Mouse (Mus musculus) hindbrain, embryonic 13.5 days (tissue): ENCODE measurements around the gene Efhd2. TPM values are rescaled to one million over a fixed set of nuclear protein-coding genes. Genes with fewer than 3 reads are reported as not detected.
A peak's percentile ranks its signal among the peaks of the same experiment; 100 is the strongest.

Experiments used
- ATAC-seq: fragments of 200-750 bp; cut with Nextera tagmentation; 2 replicates; pipeline ENCODE4 v1.8.0; 2017; ENCODE audit warnings: moderate TSS enrichment; ENCODE audit not compliant: low FRiP score
- H3K27ac ChIP-seq: fragments of 300-500 bp; sonication (generic); 2 replicates; pipeline ENCODE4 v1.5.1; 2015; ENCODE audit warnings: inconsistent platforms, mild to moderate bottlenecking, moderate library complexity
- H3K27me3 ChIP-seq: fragments of 300-500 bp; sonication (generic); 2 replicates; pipeline ENCODE4 v1.6.1; 2015; ENCODE audit warnings: mild to moderate bottlenecking, inconsistent platforms
- H3K36me3 ChIP-seq: fragments of 300-500 bp; sonication (generic); 2 replicates; pipeline ENCODE4 v1.6.1; 2015; ENCODE audit warnings: mild to moderate bottlenecking, inconsistent platforms
- H3K4me1 ChIP-seq: fragments of 300-500 bp; sonication (generic); replicated peaks from 2 replicates; pipeline ENCODE4 v1.6.1; 2015; ENCODE audit warnings: inconsistent platforms
- H3K4me2 ChIP-seq: fragments of 300-500 bp; sonication (generic); 2 replicates; pipeline ENCODE4 v1.6.1; 2015; ENCODE audit warnings: inconsistent platforms, mild to moderate bottlenecking, moderate library complexity
- H3K4me3 ChIP-seq: fragments of 300-500 bp; sonication (generic); 2 replicates; pipeline ENCODE4 v1.5.1; 2015; ENCODE audit warnings: mild to moderate bottlenecking, inconsistent platforms
- H3K9ac ChIP-seq: fragments of 300-500 bp; sonication (generic); 2 replicates; pipeline ENCODE4 v1.6.1; 2015; ENCODE audit warnings: mild to moderate bottlenecking, inconsistent platforms
- H3K9me3 ChIP-seq: fragments of 300-500 bp; sonication (generic); 2 replicates; pipeline ENCODE4 v1.6.1; 2016; ENCODE audit warnings: inconsistent platforms
- WGBS: fragments of 180-500 bp; shearing (Covaris S2); methylation state at CpG from one replicate; pipeline ENCODE4 v1.1.7; 2015; 5-methylcytosine and 5-hydroxymethylcytosine counted together
- polyA plus RNA-seq: library from polyadenylated mRNA; unstranded; fragments of >200 nt; fragmentation: Nextera tagmentation; extraction: Ambion mirVana; gene quantifications from 2 replicates; pipeline ENCODE4 v1.2.1, GENCODE M21; 2015

Efhd2 gene
- polyA plus RNA-seq, 1 experiment from 2014 or later: 68.6 TPM

DNA sequence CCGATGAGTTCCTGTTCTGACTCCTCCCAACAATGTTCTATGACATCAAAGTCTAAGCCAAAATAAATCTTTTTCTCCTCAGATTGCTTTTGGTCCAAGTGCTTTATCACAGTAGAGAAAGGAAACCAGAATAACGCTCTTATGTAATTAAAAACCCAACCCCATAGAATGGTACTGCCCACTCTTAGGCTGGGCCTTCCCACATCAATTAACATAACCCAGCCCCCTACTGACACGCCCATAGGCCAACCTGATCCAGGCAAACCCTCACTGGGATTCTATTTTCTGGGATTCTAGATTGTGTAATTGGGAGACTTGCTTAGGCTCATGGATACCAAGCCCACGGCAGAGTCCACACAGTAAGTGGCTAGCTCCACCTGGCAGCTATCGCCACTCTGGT lies 9.7 kb downstream of the Efhd2 start:
- Histone ChIP-seq H3K4me1 (peaks cover 42% of the 10 kb centered on the region), H3K27me3 (no peaks in the 10 kb centered on the region), H3K4me3 (no peak overlapping the region), H3K27ac (no peak overlapping the region), H3K9ac (no peak overlapping the region), H3K4me2 (no peak overlapping the region), H3K9me3 (no peaks in the 10 kb centered on the region), H3K36me3 (peaks cover 28% of the 10 kb centered on the region)
- 96% methylated on average over 5 of the region's 5 CpGs for WGBS
- ATAC-seq: no peak

DNA sequence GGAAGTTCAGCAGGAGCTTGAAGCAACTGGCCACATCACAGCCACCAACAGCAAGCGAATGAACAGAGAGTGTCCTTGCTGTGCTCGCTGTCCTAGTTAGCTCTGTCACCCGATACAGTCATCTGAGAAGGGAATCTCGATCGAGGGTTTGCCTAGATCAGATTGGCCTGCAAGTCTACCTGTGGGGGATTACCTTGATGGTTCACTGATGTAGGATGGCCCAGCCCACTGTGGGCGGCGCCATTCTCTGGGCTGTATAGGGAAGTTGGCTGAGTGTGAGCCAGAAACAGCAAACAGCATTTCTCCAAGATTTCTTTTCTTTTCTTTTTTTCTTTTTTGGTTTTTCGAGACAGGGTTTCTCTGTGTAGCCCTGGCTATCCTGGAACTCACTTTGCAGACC lies 10.2 kb downstream of the Efhd2 start:
- Histone ChIP-seq H3K36me3 (peaks cover 33% of the 10 kb centered on the region), H3K9ac (no peak overlapping the region), H3K9me3 (no peaks in the 10 kb centered on the region), H3K27me3 (no peaks in the 10 kb centered on the region), H3K4me3 (no peak overlapping the region), H3K4me1 (peaks cover 37% of the 10 kb centered on the region), H3K27ac (no peak overlapping the region), H3K4me2 (no peak overlapping the region)
- WGBS: 98% methylated on average over 8 of the region's 8 CpGs
- ATAC-seq: no peak

DNA sequence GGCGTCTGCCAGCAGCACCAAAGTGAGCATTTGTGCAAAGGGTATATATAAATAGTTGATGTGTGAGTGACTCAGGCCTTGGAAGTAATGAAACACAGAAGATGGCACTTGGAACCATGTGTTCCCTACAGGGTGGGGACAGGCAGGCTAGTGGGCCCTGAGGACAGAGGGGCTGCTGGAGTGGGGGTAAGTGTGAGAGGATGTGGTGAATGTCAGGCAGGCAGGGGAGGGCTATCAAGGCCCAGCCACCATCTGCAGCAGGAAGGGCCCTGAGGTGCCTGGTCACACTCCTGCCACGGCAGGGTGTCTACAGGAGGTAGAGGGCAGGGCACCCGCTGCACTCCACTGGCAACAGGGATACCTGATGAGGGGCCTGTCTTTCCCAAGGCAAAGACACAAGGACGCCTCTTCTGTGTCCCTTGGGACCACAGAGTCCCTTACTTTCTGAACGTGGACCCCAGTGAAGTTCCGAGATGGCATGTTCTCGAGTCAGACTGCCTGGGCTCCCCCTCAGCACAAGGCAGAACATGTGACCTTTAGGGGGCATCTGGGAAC lies 10.9 kb downstream of the Efhd2 start:
- H3K9me3 ChIP-seq: no peaks in the 10 kb centered on the region
- no peak for ATAC-seq
- WGBS: 93% methylated on average over 7 of the region's 7 CpGs
- H3K4me3 ChIP-seq: no peak overlapping the region
- no peak overlapping the region for H3K9ac ChIP-seq
- H3K27ac ChIP-seq: no peak overlapping the region
- H3K27me3 ChIP-seq: no peaks in the 10 kb centered on the region
- no peak overlapping the region for H3K4me2 ChIP-seq
- H3K36me3 ChIP-seq: peaks cover 40% of the 10 kb centered on the region
- H3K4me1 ChIP-seq: peaks cover 30% of the 10 kb centered on the region

DNA sequence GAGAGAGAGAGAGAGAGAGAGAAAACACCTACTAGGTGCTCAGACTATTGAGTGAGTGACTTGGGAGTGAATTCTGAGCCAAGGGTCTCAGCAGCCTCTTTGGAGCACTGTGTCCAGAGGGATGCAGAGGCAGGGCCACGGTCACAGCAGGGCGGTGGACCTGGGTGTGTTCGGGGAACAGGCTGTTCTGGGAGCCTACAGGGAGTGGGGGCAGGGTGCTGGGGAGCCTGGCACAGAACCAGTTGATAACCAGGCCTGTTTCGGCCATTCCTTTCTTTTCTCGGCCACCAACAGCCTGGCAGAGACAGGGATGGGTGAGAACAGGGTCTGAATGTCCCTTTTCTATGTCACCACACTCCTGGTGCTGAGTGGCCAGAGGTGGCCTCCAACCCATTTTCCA lies 11.9 kb downstream of the Efhd2 start:
- no peak overlapping the region for H3K27ac ChIP-seq
- H3K9ac ChIP-seq: no peak overlapping the region
- H3K4me3 ChIP-seq: no peak overlapping the region
- no peaks in the 10 kb centered on the region for H3K27me3 ChIP-seq
- H3K36me3 ChIP-seq: peaks cover 44% of the 10 kb centered on the region
- H3K4me2 ChIP-seq: no peak overlapping the region
- 86% methylated on average over 5 of the region's 5 CpGs for WGBS
- no peak for ATAC-seq
- peaks cover 22% of the 10 kb centered on the region for H3K4me1 ChIP-seq
- no peaks in the 10 kb centered on the region for H3K9me3 ChIP-seq

DNA sequence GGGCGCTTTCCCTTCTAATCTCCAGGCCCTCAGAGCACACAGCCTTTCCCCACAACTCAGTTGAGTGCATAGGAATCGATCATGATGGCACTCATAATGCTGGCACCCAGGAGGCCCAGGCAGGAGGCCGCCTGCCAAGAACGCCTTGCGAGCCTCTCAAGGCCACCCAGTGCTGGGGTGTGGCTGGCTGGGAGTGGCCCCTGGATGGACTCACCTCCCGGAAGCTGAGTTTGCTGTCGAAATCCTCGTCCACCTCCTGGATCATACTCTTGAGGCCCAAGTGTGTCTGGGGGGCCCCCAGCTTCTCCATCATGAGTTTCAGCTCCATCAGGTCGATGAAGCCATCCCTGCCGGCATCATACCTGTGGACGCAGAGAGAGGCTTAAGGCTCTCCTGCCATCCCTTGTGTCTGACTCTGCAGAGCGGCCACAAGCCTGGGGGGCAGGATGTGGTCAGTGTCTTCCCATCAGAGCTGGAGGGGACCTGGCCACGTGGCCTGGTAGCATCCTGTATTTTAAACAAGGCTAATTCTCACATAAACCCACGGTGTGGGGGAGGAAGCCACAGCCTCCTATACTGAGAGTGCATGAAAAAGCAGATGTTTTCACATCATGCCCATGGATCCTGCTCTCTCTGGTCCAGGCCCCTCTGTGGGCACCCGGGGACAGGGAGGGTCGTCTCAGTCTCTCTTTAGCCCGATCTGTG lies 13.0 kb downstream of the Efhd2 start:
- peaks cover 15% of the 10 kb centered on the region for H3K4me1 ChIP-seq
- no peak for ATAC-seq
- no peak overlapping the region for H3K27ac ChIP-seq
- 92% methylated on average over 17 of the region's 17 CpGs for WGBS
- no peaks in the 10 kb centered on the region for H3K9me3 ChIP-seq
- no peaks in the 10 kb centered on the region for H3K27me3 ChIP-seq
- no peak overlapping the region for H3K9ac ChIP-seq
- no peak overlapping the region for H3K4me3 ChIP-seq
- H3K36me3 ChIP-seq: peaks cover 44% of the 10 kb centered on the region
- no peak overlapping the region for H3K4me2 ChIP-seq

DNA sequence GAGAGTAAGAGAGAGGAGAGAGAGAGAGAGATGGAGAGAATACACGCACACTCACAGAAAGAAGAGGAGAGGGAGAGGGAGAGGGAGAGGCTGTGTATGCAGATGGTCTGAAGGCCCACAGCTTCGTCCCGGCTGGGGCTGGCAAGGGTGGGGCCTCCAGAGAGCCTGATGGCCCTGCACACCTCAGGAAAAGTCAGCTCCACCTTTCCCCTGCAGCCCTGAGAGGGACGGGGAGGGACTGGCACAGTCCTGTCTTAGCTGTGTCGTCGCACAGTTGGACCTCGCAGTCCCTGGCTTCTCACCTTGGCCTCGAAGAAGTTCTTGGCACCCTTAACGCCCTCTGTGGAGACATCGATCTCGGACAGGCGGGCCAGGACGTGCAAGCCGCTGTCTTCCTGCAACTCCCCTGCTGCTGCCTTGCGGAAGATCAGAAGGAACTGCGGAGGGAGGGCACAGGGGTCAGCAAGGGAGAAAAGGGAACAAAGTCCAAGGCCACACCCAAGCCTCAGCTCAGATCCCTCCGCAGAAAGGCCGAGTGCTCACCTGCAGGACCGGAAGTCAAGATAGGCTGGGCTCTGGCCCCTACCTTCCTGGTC lies 14.4 kb downstream of the Efhd2 start:
- 64% methylated on average over 18 of the region's 19 CpGs for WGBS
- no peak overlapping the region for H3K4me3 ChIP-seq
- H3K4me1 ChIP-seq: peaks cover 8% of the 10 kb centered on the region; the same call in 1 of the 2 replicates
- no peak overlapping the region for H3K4me2 ChIP-seq
- H3K9ac ChIP-seq: no peak overlapping the region
- no peaks in the 10 kb centered on the region for H3K9me3 ChIP-seq
- no peak for ATAC-seq
- H3K27ac ChIP-seq: no peak overlapping the region
- H3K27me3 ChIP-seq: no peaks in the 10 kb centered on the region
- H3K36me3 ChIP-seq: peaks cover 44% of the 10 kb centered on the region

DNA sequence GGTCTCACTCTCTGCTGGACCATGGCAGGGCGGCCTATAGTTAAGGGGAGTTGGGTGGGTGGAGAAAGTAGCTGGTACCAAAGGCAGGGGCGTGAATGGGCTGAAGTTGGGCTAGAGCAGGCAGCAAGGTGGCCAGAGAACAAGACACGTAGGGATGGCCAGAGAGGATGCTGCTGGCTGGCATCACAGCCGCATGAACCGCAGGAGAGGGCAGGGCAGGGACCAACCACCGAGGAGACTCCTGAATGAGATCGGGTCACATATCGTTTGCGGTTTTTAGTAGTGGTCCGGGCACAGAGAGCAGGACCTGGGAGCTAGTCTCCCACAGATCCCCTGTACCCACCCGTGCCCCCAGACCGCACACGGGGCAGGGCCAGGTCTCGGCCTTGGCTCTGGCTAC lies 15.4 kb downstream of the Efhd2 start:
- 92% methylated on average over 14 of the region's 14 CpGs for WGBS
- peaks cover 8% of the 10 kb centered on the region; the same call in 1 of the 2 replicates for H3K4me1 ChIP-seq
- no peak for ATAC-seq

DNA sequence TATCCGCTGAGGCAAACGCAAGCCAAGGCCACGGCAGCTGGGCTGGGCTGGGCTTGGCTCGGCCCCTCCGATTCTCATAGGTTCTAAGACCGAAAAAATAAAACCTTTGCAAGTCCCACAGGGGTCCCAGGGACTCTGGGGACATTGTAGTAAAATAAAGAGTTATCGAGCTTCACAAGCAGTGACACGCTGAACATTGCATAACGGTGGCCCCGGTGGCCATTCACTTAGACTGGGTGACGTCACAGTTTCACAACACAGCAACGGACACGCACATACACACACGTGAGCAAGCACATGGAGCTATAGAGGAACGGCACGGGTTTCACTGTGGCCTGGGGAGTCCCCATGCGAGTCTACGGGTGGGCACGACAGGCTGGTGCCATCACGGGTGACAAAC lies 16.2 kb downstream of the Efhd2 start:
- H3K4me1 ChIP-seq: 0 out of 2 replicates have a peak, but pooled peaks cover 4% of the 10 kb centered on the region
- ATAC-seq: no peak
- H3K4me2 ChIP-seq: no peak overlapping the region
- H3K9ac ChIP-seq: no peak overlapping the region
- WGBS: 91% methylated on average over 20 of the region's 20 CpGs
- no peaks in the 10 kb centered on the region for H3K9me3 ChIP-seq
- no peaks in the 10 kb centered on the region for H3K27me3 ChIP-seq
- peaks cover 38% of the 10 kb centered on the region for H3K36me3 ChIP-seq
- no peak overlapping the region for H3K27ac ChIP-seq
- no peak overlapping the region for H3K4me3 ChIP-seq

More for the DNA sequence above, 15.4 kb downstream of the Efhd2 start:
- Histone ChIP-seq H3K9ac (no peak overlapping the region), H3K9me3 (no peaks in the 10 kb centered on the region), H3K27me3 (no peaks in the 10 kb centered on the region), H3K4me3 (no peak overlapping the region), H3K4me2 (no peak overlapping the region), H3K36me3 (peaks cover 41% of the 10 kb centered on the region), H3K27ac (no peak overlapping the region)

DNA sequence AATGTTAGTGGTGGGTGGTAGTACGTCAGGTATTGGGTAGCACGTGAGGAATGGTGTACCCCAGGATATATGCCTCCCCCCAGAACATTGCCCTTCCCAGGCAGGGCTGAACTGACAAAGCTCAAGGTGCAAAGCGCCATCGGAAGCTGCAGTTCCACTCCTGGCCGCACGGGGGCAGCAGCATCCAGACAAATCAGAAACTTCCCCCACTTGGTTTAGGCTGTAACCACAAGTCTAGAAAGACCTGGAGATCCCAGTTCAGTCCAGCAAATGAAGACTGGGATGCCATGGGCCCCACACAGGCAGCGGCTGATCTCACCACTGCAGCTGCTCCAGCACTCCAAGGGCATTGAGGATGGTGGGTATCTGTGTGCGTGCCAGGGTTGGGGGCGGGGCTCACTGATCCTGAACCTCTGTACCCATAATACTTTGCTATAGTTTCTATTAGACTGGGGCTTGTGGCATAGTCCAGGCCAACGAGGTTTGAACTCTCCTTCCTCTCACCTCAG lies 17.2 kb downstream of the Efhd2 start:
- Histone ChIP-seq H3K27ac (no peak overlapping the region), H3K27me3 (no peaks in the 10 kb centered on the region), H3K4me1 (0 out of 2 replicates have a peak, but pooled peaks cover 4% of the 10 kb centered on the region), H3K4me3 (no peak overlapping the region), H3K36me3 (peaks cover 38% of the 10 kb centered on the region), H3K9ac (no peak overlapping the region), H3K4me2 (no peak overlapping the region), H3K9me3 (no peaks in the 10 kb centered on the region)
- ATAC-seq: peak; percentile 71
- 21% methylated on average over 10 of the region's 10 CpGs for WGBS

DNA sequence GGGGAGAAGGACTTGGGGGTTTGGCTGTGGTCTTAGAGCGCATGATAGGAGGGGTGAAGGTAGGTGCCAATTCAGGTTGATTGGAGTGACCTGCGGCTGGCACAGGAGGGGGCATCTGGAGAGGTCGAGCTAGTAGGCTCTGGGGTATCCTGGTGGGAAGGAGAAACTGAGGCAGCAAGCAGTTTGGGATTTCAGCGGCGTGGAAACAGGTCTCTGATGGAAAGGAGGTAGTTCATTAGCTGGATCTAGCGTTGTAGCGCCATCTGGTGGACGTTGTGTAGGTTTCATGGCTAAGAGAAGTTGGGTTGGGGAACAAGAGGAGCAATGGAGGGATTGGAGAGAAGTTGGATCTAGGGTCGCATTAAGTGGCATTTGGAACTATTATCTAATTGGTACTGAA lies 21.3 kb downstream of the Efhd2 start:
- Histone ChIP-seq H3K9me3 (no peaks in the 10 kb centered on the region), H3K27ac (no peak overlapping the region), H3K27me3 (no peaks in the 10 kb centered on the region), H3K36me3 (0 out of 2 replicates have a peak, but pooled peaks cover under 1% of the 10 kb centered on the region), H3K4me2 (no peak overlapping the region), H3K4me1 (0 out of 2 replicates have a peak, but pooled peaks cover 4% of the 10 kb centered on the region), H3K4me3 (no peak overlapping the region), H3K9ac (no peak overlapping the region)
- 81% methylated on average over 9 of the region's 9 CpGs for WGBS
- ATAC-seq: no peak

DNA sequence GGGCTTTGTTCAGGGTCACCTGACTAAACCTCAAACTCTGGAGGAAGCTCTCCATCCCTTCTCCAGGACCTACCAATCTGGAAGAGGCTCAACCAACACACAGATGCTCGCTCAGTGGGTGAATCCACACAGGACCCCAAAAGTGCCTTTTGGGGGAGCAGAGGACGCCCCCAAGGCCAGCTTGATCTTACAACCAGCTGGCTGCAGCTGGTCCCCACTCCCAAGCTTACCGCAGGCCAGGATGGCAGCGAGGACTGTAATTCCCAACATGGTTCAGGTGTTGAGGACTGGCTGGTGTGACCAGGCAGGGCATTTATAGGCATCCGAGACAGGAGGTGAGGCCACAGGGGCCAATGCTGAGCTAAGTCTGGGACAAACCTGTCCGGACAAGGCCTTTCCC lies 28.7 kb downstream of the Efhd2 start, which contains the start of gene Ctrc:
Ctrc (minus strand) TSS at position 361 of the 400 bp plus-strand sequence.
- ATAC-seq: no peak
- Histone ChIP-seq H3K9ac (no peak within 1 kb of the TSS), H3K27ac (no peak within 1 kb of the TSS), H3K9me3 (no peaks in the 10 kb centered on the region), H3K36me3 (no peaks in the 10 kb centered on the region), H3K4me3 (no peak within 1 kb of the TSS), H3K4me2 (no peak within 1 kb of the TSS), H3K27me3 (no peaks in the 10 kb centered on the region), H3K4me1 (no peaks in the 10 kb centered on the region)
- 83% methylated on average over 6 of the region's 6 CpGs for WGBS

DNA sequence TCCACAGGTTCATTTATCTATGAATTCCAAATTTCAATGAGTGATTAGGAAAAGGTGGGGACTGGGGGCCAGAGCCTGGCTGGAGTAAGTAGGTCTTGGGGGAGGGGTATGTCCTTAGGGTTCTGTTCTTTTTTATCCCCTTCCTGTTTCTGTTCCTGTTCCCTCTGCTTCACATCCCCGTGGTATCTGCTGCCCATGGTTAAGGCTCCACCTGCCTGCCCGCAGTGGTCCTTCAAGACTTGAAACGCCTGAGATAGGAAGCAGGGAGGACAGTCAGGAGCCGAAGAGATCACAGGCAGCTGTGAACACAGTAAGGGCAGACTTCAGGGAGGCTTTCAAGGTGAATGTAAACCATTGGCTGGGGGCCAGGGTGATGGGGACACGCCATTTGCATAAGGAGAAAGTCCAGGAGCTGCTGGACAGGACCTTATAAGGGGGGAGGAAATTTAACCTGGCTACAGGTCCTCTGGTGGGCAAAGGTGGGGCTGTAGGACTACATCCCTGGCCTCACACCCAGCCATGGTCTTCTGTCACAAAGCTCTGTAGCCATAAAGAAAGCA lies 40.1 kb downstream of the Efhd2 start:
- Histone ChIP-seq H3K36me3 (no peaks in the 10 kb centered on the region), H3K27me3 (no peaks in the 10 kb centered on the region), H3K4me2 (no peak overlapping the region), H3K27ac (no peak overlapping the region), H3K4me3 (no peak overlapping the region), H3K9ac (no peak overlapping the region), H3K9me3 (no peaks in the 10 kb centered on the region), H3K4me1 (no peaks in the 10 kb centered on the region)
- 82% methylated on average over 5 of the region's 5 CpGs for WGBS
- no peak for ATAC-seq
